Mouse (Mus musculus) thymus, adult 2 months (tissue): ENCODE measurements around the gene Acsm4. TPM values are rescaled to one million over a fixed set of nuclear protein-coding genes. Genes with fewer than 3 reads are reported as not detected.

Source experiments
- DNase-seq: peaks from one replicate; pipeline ENCODE4 v3.0.0; 2021
- H3K27ac ChIP-seq: fragments of 200-500 bp; 2 replicates; pipeline ENCODE4 v1.5.1; 2012; ENCODE audit warnings: low read length, control low read depth; ENCODE audit not compliant: control insufficient read depth, insufficient read depth
- H3K27me3 ChIP-seq: fragments of 200-500 bp; 2 replicates; pipeline ENCODE4 v1.6.1; 2012; ENCODE audit warnings: mild to moderate bottlenecking, low read length, moderate library complexity, mixed read lengths; ENCODE audit not compliant: control insufficient read depth, insufficient read depth
- H3K36me3 ChIP-seq: fragments of 200-500 bp; 2 replicates; pipeline ENCODE4 v1.6.1; 2012; ENCODE audit warnings: mild to moderate bottlenecking, low read length, moderate library complexity; ENCODE audit not compliant: control insufficient read depth, insufficient read depth
- H3K4me1 ChIP-seq: fragments of 200-500 bp; replicated peaks from 2 replicates; pipeline ENCODE4 v1.6.1; 2012; ENCODE audit warnings: low read length; ENCODE audit not compliant: control insufficient read depth, insufficient read depth
- H3K4me3 ChIP-seq: fragments of 200-500 bp; 2 replicates; pipeline ENCODE4 v1.5.1; 2012; ENCODE audit warnings: mild to moderate bottlenecking, low read length, control low read depth, moderate library complexity; ENCODE audit not compliant: control insufficient read depth, insufficient read depth
- CTCF ChIP-seq: fragments of 200-500 bp; IDR thresholded peaks from 2 replicates; pipeline ENCODE4 v1.5.1; 2012; ENCODE audit warnings: mild to moderate bottlenecking, control low read depth, low read length, moderate library complexity, borderline replicate concordance; ENCODE audit not compliant: control insufficient read depth, poor library complexity, insufficient read depth; ENCODE audit errors: extremely low read depth
- POLR2A ChIP-seq: fragments of 200-500 bp; IDR thresholded peaks from 2 replicates; pipeline ENCODE4 v1.6.1; 2012; ENCODE audit warnings: mild to moderate bottlenecking, low read length, control low read depth, moderate library complexity; ENCODE audit not compliant: control insufficient read depth, poor library complexity, insufficient read depth; ENCODE audit errors: extremely low read depth
- WGBS: fragments of 180-500 bp; shearing (Covaris S2); methylation state at CpG from one replicate; pipeline ENCODE4 v1.1.7; 2018; 5-methylcytosine and 5-hydroxymethylcytosine counted together
- polyA plus RNA-seq: library from polyadenylated mRNA; depleted of rRNA; stranded (reverse); fragments of >200 nt; gene quantifications from 2 replicates; pipeline ENCODE4 v1.2.3, GENCODE M21; 2012; rRNA removed

Acsm4 gene
- 0.04 and 0.15 TPM in 2 replicates for polyA plus RNA-seq

DNA sequence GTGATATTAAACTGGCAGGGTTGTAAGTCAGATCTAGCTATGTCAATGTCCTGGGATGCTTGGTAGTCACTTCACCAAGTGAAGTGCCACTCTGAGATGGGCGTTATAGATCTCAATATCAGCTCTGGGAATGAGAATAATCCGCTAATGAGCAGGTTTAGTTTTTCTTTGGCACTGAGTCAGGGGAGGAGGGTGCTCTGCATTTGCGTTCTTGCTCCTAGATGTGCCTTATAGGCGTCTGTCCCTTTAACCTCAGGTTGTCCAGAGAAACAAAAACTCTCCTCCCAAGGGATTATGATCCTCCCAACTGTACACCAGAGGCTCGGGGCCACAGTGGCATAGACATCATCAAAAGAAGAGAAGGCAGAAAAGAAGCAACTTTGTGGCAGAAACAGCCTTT lies at the start of gene Acsm4:
Acsm4 (plus strand) TSS at position 301 of the 400 bp plus-strand sequence.
- TF ChIP-seq CTCF, result no peak
- no peak for TF ChIP-seq POLR2A
- H3K4me1 ChIP-seq, result no peaks in the 10 kb centered on the region
- no peak within 1 kb of the TSS for H3K4me3 ChIP-seq
- WGBS, result 88% methylated on average over 5 of the region's 5 CpGs
- H3K27ac ChIP-seq, result no peak within 1 kb of the TSS
- DNase-seq, result no peak
- no peaks in the 10 kb centered on the region; the same call in 1 of the 2 replicates for H3K27me3 ChIP-seq
- no peaks in the 10 kb centered on the region for H3K36me3 ChIP-seq

DNA sequence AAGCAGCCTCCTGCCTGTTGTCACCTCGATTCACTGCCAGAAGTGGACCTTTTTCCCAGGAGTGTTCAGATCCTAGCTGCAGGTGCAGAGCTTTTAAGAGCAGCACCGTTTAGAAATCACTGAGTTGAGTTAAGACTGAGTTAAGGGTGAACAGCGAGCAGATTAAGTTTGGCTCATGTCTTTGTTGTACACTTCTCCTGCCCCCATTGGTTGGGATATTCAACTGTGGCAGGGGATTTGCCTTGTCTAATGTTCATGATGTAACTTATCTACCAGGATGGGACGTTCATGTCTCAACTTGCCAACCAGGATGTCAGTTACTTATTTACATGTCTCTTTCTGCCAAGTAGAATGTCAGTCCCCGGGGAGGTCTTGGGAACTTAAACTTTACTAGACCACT lies 47.5 kb upstream of the Acsm4 start:
- Histone ChIP-seq H3K27ac (no peak overlapping the region), H3K27me3 (no peaks in the 10 kb centered on the region), H3K36me3 (no peaks in the 10 kb centered on the region), H3K4me1 (no peaks in the 10 kb centered on the region), H3K4me3 (no peak overlapping the region)
- DNase-seq, result no peak
- no peak for TF ChIP-seq POLR2A
- no peak for TF ChIP-seq CTCF
- 80% methylated on average over 5 of the region's 5 CpGs for WGBS

DNA sequence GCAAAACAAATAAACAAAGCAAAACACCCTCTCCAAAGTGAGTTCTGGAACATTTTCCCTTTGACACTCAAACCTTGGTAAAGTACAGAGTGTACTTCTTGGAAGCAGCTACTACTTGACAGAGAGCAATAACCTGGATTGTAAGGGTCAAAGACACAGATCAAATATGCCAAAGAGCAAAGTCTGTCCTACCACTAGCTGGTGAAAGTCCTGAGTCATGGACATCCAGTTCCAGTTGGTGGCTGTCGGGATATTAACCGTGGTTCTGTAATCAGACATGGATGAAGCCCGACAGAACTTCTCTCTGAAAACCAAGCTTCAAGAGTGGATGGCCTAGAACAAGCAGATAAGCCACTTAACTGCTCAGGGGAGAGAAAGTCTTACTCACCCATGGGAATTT lies 21.9 kb upstream of the Acsm4 start:
- Histone ChIP-seq H3K36me3 (no peaks in the 10 kb centered on the region), H3K4me1 (no peaks in the 10 kb centered on the region), H3K4me3 (no peak overlapping the region), H3K27ac (no peak overlapping the region), H3K27me3 (no peaks in the 10 kb centered on the region)
- TF ChIP-seq POLR2A (no peak), CTCF (no peak)
- 93% methylated on average over 3 of the region's 3 CpGs for WGBS
- no peak for DNase-seq

DNA sequence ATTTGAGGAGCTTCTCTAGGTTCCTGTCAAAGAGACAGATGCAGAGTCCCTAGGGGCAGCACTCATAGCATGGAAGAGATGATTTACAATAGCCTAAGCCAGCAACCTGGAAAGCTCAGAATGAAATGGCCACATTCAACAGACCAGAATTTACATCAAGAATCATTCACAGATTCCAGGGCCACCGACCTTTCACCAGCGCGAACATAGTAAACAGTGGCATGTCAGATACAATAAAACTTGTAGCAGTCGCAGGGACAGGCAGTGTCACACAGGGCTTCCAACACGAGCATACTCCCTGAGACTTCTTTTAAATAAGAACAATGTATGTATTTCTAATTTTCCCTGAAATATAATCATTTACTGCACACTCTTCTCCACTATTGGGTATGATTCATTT lies 19.4 kb upstream of the Acsm4 start:
- Histone ChIP-seq H3K4me3 (no peak overlapping the region), H3K4me1 (no peaks in the 10 kb centered on the region), H3K27ac (no peak overlapping the region), H3K36me3 (no peaks in the 10 kb centered on the region), H3K27me3 (no peaks in the 10 kb centered on the region)
- WGBS, result 82% methylated on average over 5 of the region's 5 CpGs
- no peak for DNase-seq
- TF ChIP-seq CTCF (no peak), POLR2A (no peak)

DNA sequence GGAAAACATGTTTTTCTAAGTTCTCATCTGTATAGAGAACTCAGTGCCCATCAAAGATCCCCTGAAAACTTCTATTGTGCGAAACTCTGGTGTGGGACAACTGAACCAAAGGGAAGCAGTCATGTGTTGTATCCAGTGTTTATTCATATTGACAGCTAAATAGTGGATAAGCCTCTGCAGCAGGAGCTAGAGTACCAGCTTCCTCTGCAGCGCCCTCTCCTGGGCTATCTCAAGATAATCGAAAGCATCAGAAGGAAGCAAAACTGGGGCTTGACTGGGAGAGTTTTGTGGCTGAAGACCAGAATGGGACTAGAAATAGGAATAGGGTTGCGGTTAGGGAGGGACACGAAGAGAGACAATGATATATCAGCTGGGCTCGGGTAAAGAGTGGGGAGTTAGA lies 18.9 kb upstream of the Acsm4 start:
- WGBS, result 51% methylated on average over 6 of the region's 6 CpGs
- Histone ChIP-seq H3K4me3 (no peak overlapping the region), H3K27ac (no peak overlapping the region), H3K36me3 (no peaks in the 10 kb centered on the region), H3K4me1 (no peaks in the 10 kb centered on the region), H3K27me3 (no peaks in the 10 kb centered on the region)
- TF ChIP-seq POLR2A, result no peak
- no peak for DNase-seq

DNA sequence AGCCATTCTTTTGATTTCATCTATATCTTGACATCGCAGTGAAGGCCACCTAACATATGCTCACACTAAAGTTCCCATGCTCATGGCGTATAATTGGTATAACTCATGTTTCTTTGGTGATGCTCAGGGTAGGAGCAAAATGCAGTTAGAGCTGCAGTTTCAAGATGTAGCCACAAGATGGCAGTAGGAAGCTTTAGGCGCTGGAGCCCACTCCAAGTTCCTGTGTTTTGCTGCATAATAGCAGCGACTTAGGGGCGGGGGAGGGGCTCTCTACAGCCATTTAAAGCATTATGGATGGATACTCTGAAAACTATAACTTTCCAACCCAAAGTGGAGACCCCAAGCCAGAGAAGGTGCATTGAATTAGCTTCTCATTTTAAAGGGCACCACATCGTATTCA lies 16.4 kb upstream of the Acsm4 start:
- Histone ChIP-seq H3K27me3 (no peaks in the 10 kb centered on the region), H3K4me3 (no peak overlapping the region), H3K4me1 (no peaks in the 10 kb centered on the region), H3K36me3 (no peaks in the 10 kb centered on the region), H3K27ac (no peak overlapping the region)
- no peak for TF ChIP-seq CTCF
- TF ChIP-seq POLR2A, result no peak
- peak; percentile 30 for DNase-seq
- 22% methylated on average over 6 of the region's 6 CpGs for WGBS

DNA sequence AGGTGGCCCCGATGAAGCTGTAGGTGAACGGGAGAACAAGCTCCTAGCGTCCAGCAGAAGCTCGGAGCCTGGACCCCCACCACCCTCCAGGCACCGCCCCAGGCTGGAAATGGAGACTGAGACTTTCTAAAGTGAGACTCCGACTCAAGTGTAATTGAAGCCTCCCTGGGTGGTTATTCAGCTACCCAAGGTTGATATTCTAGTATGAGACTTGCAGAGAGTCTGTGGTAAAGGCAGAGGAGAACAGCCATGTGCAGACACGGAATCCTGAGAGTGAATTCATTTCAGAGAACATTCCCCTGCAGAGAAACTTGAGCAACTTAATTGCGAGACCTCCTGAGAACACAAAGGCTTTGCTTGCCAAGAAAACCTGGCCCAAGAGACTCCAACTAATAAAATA lies 9.7 kb upstream of the Acsm4 start:
- no peak for DNase-seq
- Histone ChIP-seq H3K4me3 (no peak overlapping the region), H3K27ac (no peak overlapping the region), H3K27me3 (no peaks in the 10 kb centered on the region), H3K36me3 (no peaks in the 10 kb centered on the region), H3K4me1 (no peaks in the 10 kb centered on the region)
- 81% methylated on average over 8 of the region's 8 CpGs for WGBS
- TF ChIP-seq CTCF (no peak), POLR2A (no peak)
